Mouse (Mus musculus) megakaryocyte, embryonic 14.5 days (primary cell): ENCODE measurements around the gene Gsto2.

Source experiments
- FLI1 ChIP-seq: IDR thresholded peaks from 2 replicates; pipeline ENCODE4 v1.6.1; 2012; ENCODE audit warnings: low read length, inconsistent platforms, mixed read lengths
- GATA1 ChIP-seq: IDR thresholded peaks from 3 replicates; pipeline ENCODE4 v1.6.1; 2012; ENCODE audit warnings: mixed read lengths, low read length, inconsistent platforms, borderline replicate concordance

GRCm38 (mm10) chr19:47925819-47926218, 60.5 kb downstream of the Gsto2 start:
- TF ChIP-seq GATA1 (no peak), FLI1 (no peak)
